Mouse (Mus musculus): ENCODE data around the gene Pcif1. TPM values are rescaled to one million over a fixed set of nuclear protein-coding genes. Genes with fewer than 3 reads are reported as not detected.

Gene Pcif1
- polyA plus RNA-seq, 1 experiment: 43.2 TPM

DNA sequence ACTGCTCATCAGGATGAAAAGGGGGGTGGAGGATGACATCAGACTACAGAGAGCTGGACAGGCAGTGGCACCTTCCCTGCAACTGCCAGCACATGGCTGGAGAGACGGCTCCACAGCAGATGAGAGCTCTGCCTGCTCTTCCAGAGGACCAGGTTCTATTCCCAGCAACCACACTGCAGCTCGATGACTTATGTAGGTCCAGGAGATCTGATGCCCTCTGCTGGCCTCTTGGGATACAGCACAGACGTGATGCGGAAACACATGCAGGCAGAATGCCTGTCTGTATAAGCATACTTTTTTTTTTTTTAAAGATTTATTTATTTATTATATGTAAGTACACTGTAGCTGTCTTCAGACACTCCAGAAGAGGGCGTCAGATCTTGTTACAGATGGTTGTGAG is 39.2 kb downstream of the Pcif1 start:
- TF ChIP-seq E2F4 (IDR thresholded peaks at IDR 0.05; ENCODE audit: insufficient read depth) (no peak), POLR2A (IDR thresholded peaks at IDR 0.05; ENCODE audit: insufficient read length, low read depth) (no peak), MYOG (IDR thresholded peaks at IDR 0.05; ENCODE audit: control insufficient read depth in 1 of 3, insufficient read depth in 1 of 3, insufficient read length in 2 of 3, low read depth in 2 of 3) (no peak), USF1 (IDR thresholded peaks at IDR 0.05; ENCODE audit: low read depth) (no peak), MYOD1 (IDR thresholded peaks at IDR 0.05; ENCODE audit: control insufficient read depth in 1 of 3, insufficient read length in 2 of 3, low read depth in 2 of 3) (no peak), POLR2AphosphoS2 (IDR thresholded peaks at IDR 0.05; ENCODE audit: insufficient read length, low read depth) (no peak), TCF3 (IDR thresholded peaks at IDR 0.05; ENCODE audit: insufficient read length, low read depth) (no peak)
- Histone ChIP-seq H3K27me3 (ENCODE audit: control insufficient read depth, insufficient read depth, insufficient read length) (no peaks in the 10 kb centered on the region), H3K4me3 (no peak overlapping the region), H3K36me3 (ENCODE audit: control insufficient read depth, insufficient read depth) (peaks cover 4% of the 10 kb centered on the region), H3K4me2 (ENCODE audit: low read depth) (no peak overlapping the region), H3ac (ENCODE audit: control insufficient read depth, insufficient read length) (no peak overlapping the region), H3K79me2 (ENCODE audit: control insufficient read depth, insufficient read depth) (no peaks in the 10 kb centered on the region)

- no peaks in the 10 kb centered on the region for H3K27me3 ChIP-seq (ENCODE audit: control insufficient read depth, insufficient read depth, insufficient read length)
- no peak overlapping the region for H3K4me2 ChIP-seq (ENCODE audit: low read depth)
- no peak overlapping the region for H3ac ChIP-seq (ENCODE audit: control insufficient read depth, insufficient read length)
- TF ChIP-seq REST (IDR thresholded peaks at IDR 0.05; ENCODE audit: insufficient read depth, insufficient read length): no peak
- TF ChIP-seq CEBPB (IDR thresholded peaks at IDR 0.05; ENCODE audit: insufficient read depth, poor library complexity, severe bottlenecking): no peak
- TF ChIP-seq E2F4 (IDR thresholded peaks at IDR 0.05; ENCODE audit: insufficient read depth): no peak
- TF ChIP-seq SRF (IDR thresholded peaks at IDR 0.05; ENCODE audit: control insufficient read depth, insufficient read length, low read depth): no peak
- TF ChIP-seq MYOD1 (IDR thresholded peaks at IDR 0.05; ENCODE audit: control insufficient read depth in 1 of 3, insufficient read length in 2 of 3, low read depth in 2 of 3): no peak
- TF ChIP-seq MYOG (IDR thresholded peaks at IDR 0.05; ENCODE audit: control insufficient read depth in 1 of 3, insufficient read depth in 1 of 3, insufficient read length in 2 of 3, low read depth in 2 of 3): no peak
- TF ChIP-seq POLR2A (IDR thresholded peaks at IDR 0.05; ENCODE audit: insufficient read length, low read depth): no peak
- TF ChIP-seq TCF3 (IDR thresholded peaks at IDR 0.05; ENCODE audit: insufficient read length, low read depth): no peak
- no peak for TF ChIP-seq USF1 (IDR thresholded peaks at IDR 0.05; ENCODE audit: low read depth)
- no peak for TF ChIP-seq TCF12 (IDR thresholded peaks at IDR 0.05; ENCODE audit: insufficient read depth, poor library complexity, severe bottlenecking)
- no peak for TF ChIP-seq MAX (IDR thresholded peaks at IDR 0.05; ENCODE audit: low read depth)
- no peak for TF ChIP-seq POLR2AphosphoS2 (IDR thresholded peaks at IDR 0.05; ENCODE audit: insufficient read length, low read depth)
- no peaks in the 10 kb centered on the region for H3K79me2 ChIP-seq (ENCODE audit: control insufficient read depth, insufficient read depth)
- no peaks in the 10 kb centered on the region for H3K36me3 ChIP-seq (ENCODE audit: control insufficient read depth, insufficient read depth)
- H3K4me3 ChIP-seq: no peak overlapping the region
Observed at GRCm38 (mm10) chr2:164921984-164922383, 42.9 kb downstream of the Pcif1 start.

GRCm38 (mm10) chr2:164923291-164923690 is 44.2 kb downstream of the Pcif1 start:
- no peak for TF ChIP-seq POLR2AphosphoS2 (IDR thresholded peaks at IDR 0.05; ENCODE audit: insufficient read length, low read depth)
- TF ChIP-seq TCF3 (IDR thresholded peaks at IDR 0.05; ENCODE audit: insufficient read length, low read depth): no peak
- TF ChIP-seq MYOD1 (IDR thresholded peaks at IDR 0.05; ENCODE audit: control insufficient read depth in 1 of 3, insufficient read length in 2 of 3, low read depth in 2 of 3): no peak
- no peak for TF ChIP-seq POLR2A (IDR thresholded peaks at IDR 0.05; ENCODE audit: insufficient read length, low read depth)
- TF ChIP-seq TCF12 (IDR thresholded peaks at IDR 0.05; ENCODE audit: insufficient read depth, poor library complexity, severe bottlenecking): no peak
- no peak for TF ChIP-seq MYOG (IDR thresholded peaks at IDR 0.05; ENCODE audit: control insufficient read depth in 1 of 3, insufficient read depth in 1 of 3, insufficient read length in 2 of 3, low read depth in 2 of 3)
- no peak for TF ChIP-seq SRF (IDR thresholded peaks at IDR 0.05; ENCODE audit: control insufficient read depth, insufficient read length, low read depth)
- no peak for TF ChIP-seq REST (IDR thresholded peaks at IDR 0.05; ENCODE audit: insufficient read depth, insufficient read length)
- TF ChIP-seq CEBPB (IDR thresholded peaks at IDR 0.05; ENCODE audit: insufficient read depth, poor library complexity, severe bottlenecking): no peak
- TF ChIP-seq E2F4 (IDR thresholded peaks at IDR 0.05; ENCODE audit: insufficient read depth): no peak
- TF ChIP-seq MAX (IDR thresholded peaks at IDR 0.05; ENCODE audit: low read depth): no peak
- TF ChIP-seq USF1 (IDR thresholded peaks at IDR 0.05; ENCODE audit: low read depth): no peak
- no peak overlapping the region for H3K4me3 ChIP-seq

DNA sequence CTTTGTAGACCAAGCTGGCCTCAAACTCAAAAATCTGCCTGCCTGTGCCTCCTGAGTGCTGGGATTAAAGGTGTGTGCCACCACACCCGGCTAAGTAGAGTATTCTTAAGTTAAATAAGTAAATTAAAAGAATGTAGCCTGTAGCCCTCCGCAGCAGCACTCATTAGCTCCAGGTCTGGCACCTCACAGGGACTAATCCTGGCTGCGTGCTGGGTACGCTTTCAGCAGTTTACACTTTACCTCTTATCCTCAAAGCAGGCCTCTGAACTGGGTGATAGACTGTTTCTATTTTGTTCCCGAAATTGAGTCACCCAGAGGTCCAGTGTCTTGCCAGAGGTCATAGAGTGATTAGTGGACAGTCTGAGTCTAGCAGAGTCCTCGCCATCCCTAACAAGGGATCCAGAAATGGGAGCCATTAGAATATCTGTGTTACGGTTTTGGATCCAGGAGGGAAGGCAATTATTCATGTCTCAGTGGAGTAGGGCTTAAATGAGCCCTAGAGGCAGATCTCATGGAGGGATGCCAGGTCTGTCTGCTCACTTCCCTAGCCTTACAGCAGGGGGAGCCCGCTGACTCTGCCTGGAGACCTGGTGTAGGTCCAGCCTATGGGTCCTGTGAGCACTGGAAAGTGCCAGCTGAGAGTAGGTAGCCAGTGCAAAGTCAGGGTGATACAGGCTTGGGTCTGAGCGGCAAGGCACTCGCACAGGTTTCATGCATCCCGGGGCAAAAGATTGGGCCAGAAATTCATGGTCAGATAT is 45.2 kb downstream of the Pcif1 start:
- TF ChIP-seq TCF3 (IDR thresholded peaks at IDR 0.05; ENCODE audit: insufficient read length, low read depth): no peak
- TF ChIP-seq TCF12 (IDR thresholded peaks at IDR 0.05; ENCODE audit: insufficient read depth, poor library complexity, severe bottlenecking): no peak
- TF ChIP-seq REST (IDR thresholded peaks at IDR 0.05; ENCODE audit: insufficient read depth, insufficient read length): no peak
- no peak for TF ChIP-seq MAX (IDR thresholded peaks at IDR 0.05; ENCODE audit: low read depth)
- no peak for TF ChIP-seq USF1 (IDR thresholded peaks at IDR 0.05; ENCODE audit: low read depth)
- TF ChIP-seq MYOD1 (IDR thresholded peaks at IDR 0.05; ENCODE audit: control insufficient read depth in 1 of 3, insufficient read length in 2 of 3, low read depth in 2 of 3): no peak
- TF ChIP-seq E2F4 (IDR thresholded peaks at IDR 0.05; ENCODE audit: insufficient read depth): no peak
- no peak for TF ChIP-seq POLR2AphosphoS2 (IDR thresholded peaks at IDR 0.05; ENCODE audit: insufficient read length, low read depth)
- no peak for TF ChIP-seq SRF (IDR thresholded peaks at IDR 0.05; ENCODE audit: control insufficient read depth, insufficient read length, low read depth)
- TF ChIP-seq CEBPB (IDR thresholded peaks at IDR 0.05; ENCODE audit: insufficient read depth, poor library complexity, severe bottlenecking): no peak
- no peak for TF ChIP-seq POLR2A (IDR thresholded peaks at IDR 0.05; ENCODE audit: insufficient read length, low read depth)
- H3K79me2 ChIP-seq (ENCODE audit: control insufficient read depth, insufficient read depth): no peaks in the 10 kb centered on the region
- no peak overlapping the region for H3ac ChIP-seq (ENCODE audit: control insufficient read depth, insufficient read length)
- no peaks in the 10 kb centered on the region for H3K27me3 ChIP-seq (ENCODE audit: control insufficient read depth, insufficient read depth, insufficient read length)
- H3K4me3 ChIP-seq: no peak overlapping the region
- no peak overlapping the region for H3K4me2 ChIP-seq (ENCODE audit: low read depth)
- no peaks in the 10 kb centered on the region for H3K36me3 ChIP-seq (ENCODE audit: control insufficient read depth, insufficient read depth)

More at GRCm38 (mm10) chr2:164923291-164923690, 44.2 kb downstream of the Pcif1 start:
- Histone ChIP-seq H3K4me2 (ENCODE audit: low read depth) (no peak overlapping the region), H3K27me3 (ENCODE audit: control insufficient read depth, insufficient read depth, insufficient read length) (no peaks in the 10 kb centered on the region), H3ac (ENCODE audit: control insufficient read depth, insufficient read length) (no peak overlapping the region), H3K36me3 (ENCODE audit: control insufficient read depth, insufficient read depth) (no peaks in the 10 kb centered on the region), H3K79me2 (ENCODE audit: control insufficient read depth, insufficient read depth) (no peaks in the 10 kb centered on the region)
